Mouse (Mus musculus): ENCODE measurements around the gene Chd8. TPM values are rescaled to one million over a fixed set of nuclear protein-coding genes. Genes with fewer than 3 reads are reported as not detected.

Chd8 gene
- polyA plus RNA-seq (2015; fragmentation: Nextera tagmentation; extraction: Ambion mirVana): 13.9 and 17.3 TPM in 2 replicates

GRCm38 (mm10) chr14:52257484-52258213, at the start of gene Chd8:
Gene Chd8, minus strand, starts transcription at chr14:52257780.

DNA sequence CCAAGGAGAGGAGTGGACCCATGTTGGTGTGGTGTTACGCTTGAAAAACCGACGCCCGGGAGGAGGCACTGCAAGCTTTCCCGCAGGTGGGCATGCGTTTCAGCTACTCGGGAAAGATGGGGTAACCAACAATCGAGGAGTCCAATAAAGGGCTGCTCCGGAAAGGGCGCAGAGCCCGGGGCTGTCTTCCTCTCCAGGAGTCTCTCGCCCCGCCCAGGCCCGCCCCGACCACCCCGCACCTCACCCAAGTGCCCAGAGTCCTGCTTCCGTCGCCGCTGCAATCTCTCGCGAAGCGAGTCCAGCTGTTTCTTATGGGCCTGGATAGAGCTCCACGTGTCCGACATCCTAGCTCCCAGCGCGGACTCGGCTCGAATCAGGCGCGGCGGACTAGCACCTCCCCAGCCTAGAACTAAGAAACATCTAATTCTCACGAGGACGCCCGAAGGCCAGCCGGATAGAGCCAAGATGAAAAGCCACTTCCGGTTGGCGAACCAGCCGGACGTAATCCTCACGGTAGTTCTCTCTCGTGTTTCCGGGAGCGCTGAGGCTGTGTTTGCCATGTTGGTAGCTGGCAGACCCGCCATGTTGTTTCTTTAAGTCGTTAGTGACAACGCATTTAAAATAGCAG, 47.2 kb upstream of the Chd8 start, which contains the start of gene Mettl3:
Gene Mettl3 (minus strand): TSS at position 485 of the 628 bp plus-strand sequence.

GRCm38 (mm10) chr14:52278932-52279746, 21.6 kb upstream of the Chd8 start, which contains the start of the genes Tox4 and Rab2b:
Gene Tox4, plus strand, starts transcription at chr14:52279146.
Gene Rab2b, minus strand, starts transcription at chr14:52279545.

GRCm38 (mm10) chr14:52197156-52197878, 60.3 kb downstream of the Chd8 start, which contains the start of gene Supt16:
Gene Supt16, minus strand, starts transcription at chr14:52197416.

Other genes with a start within 250 kb of the Chd8 start
- gene Tmem253, start 242.1 kb downstream of the Chd8 start, polyA plus RNA-seq (2015; fragmentation: Nextera tagmentation; extraction: Ambion mirVana): 0.26 and 0.52 TPM in 2 replicates
- gene Zfp219, start 237.0 kb downstream of the Chd8 start, polyA plus RNA-seq (2015; fragmentation: Nextera tagmentation; extraction: Ambion mirVana): 17.9 and 18.7 TPM in 2 replicates
- not detected in 2 replicates for gene Olfr221, start 215.3 kb downstream of the Chd8 start, polyA plus RNA-seq (2015; fragmentation: Nextera tagmentation; extraction: Ambion mirVana)
- gene Hnrnpc, start 153.8 kb downstream of the Chd8 start, polyA plus RNA-seq (2015; fragmentation: Nextera tagmentation; extraction: Ambion mirVana): 147 and 186 TPM in 2 replicates
- gene Rpgrip1, start 147.1 kb downstream of the Chd8 start, polyA plus RNA-seq (2015; fragmentation: Nextera tagmentation; extraction: Ambion mirVana): 24.1 and 25.7 TPM in 2 replicates
- gene Supt16, start 60.4 kb downstream of the Chd8 start, polyA plus RNA-seq (2015; fragmentation: Nextera tagmentation; extraction: Ambion mirVana): 17.2 and 20.5 TPM in 2 replicates
- gene Tox4, start 21.4 kb upstream of the Chd8 start, polyA plus RNA-seq (2015; fragmentation: Nextera tagmentation; extraction: Ambion mirVana): 24.7 and 27.3 TPM in 2 replicates
- 14.2 and 16.5 TPM in 2 replicates for gene Rab2b, start 21.8 kb upstream of the Chd8 start, polyA plus RNA-seq (2015; fragmentation: Nextera tagmentation; extraction: Ambion mirVana)
- 17.1 and 17.3 TPM in 2 replicates for gene Mettl3, start 47.3 kb upstream of the Chd8 start, polyA plus RNA-seq (2015; fragmentation: Nextera tagmentation; extraction: Ambion mirVana)
- 2.2 and 2.7 TPM in 2 replicates for gene Sall2, start 71.0 kb upstream of the Chd8 start, polyA plus RNA-seq (2015; fragmentation: Nextera tagmentation; extraction: Ambion mirVana)
- not detected in 2 replicates for gene Olfr1513, start 98.6 kb upstream of the Chd8 start, polyA plus RNA-seq (2015; fragmentation: Nextera tagmentation; extraction: Ambion mirVana)
- not detected in 2 replicates for gene Olfr1512, start 121.4 kb upstream of the Chd8 start, polyA plus RNA-seq (2015; fragmentation: Nextera tagmentation; extraction: Ambion mirVana)
- not detected in 2 replicates for gene Olfr1511, start 139.6 kb upstream of the Chd8 start, polyA plus RNA-seq (2015; fragmentation: Nextera tagmentation; extraction: Ambion mirVana)
- not detected in 2 replicates for gene Olfr1510, start 156.6 kb upstream of the Chd8 start, polyA plus RNA-seq (2015; fragmentation: Nextera tagmentation; extraction: Ambion mirVana)
- gene Olfr1509, start 185.2 kb upstream of the Chd8 start, polyA plus RNA-seq (2015; fragmentation: Nextera tagmentation; extraction: Ambion mirVana): not detected in 2 replicates
- gene Olfr1508, start 209.7 kb upstream of the Chd8 start, polyA plus RNA-seq (2015; fragmentation: Nextera tagmentation; extraction: Ambion mirVana): not detected in 2 replicates
- not detected in 2 replicates for gene Olfr1507, start 238.0 kb upstream of the Chd8 start, polyA plus RNA-seq (2015; fragmentation: Nextera tagmentation; extraction: Ambion mirVana)